Mouse (Mus musculus) retina, adult 2 months (tissue): Measurements from ENCODE around the gene Cnpy3.
"Not testable (repeated sequence)": the region's sequence is repeated elsewhere in the genome, so short reads cannot be mapped to it uniquely, and the experiment has no call there.

ENCODE experiments used
- DNase-seq: peaks from one replicate; pipeline ENCODE4 v3.0.0-alpha.2; 2012; ENCODE audit warnings: low read depth, low spot score

The Cnpy3 gene

GRCm38 (mm10) chr17:46751794-46752556 lies at the start of gene Cnpy3:
Cnpy3 (minus strand) TSS chr17:46752214.
- DNase-seq = peak; percentile 88

- no peak for DNase-seq
Observed at GRCm38 (mm10) chr17:46801761-46802160, 49.7 kb upstream of the Cnpy3 start.

GRCm38 (mm10) chr17:46799680-46800079 lies 47.7 kb upstream of the Cnpy3 start:
- DNase-seq = no peak

- no peak for DNase-seq
Observed at GRCm38 (mm10) chr17:46797386-46797785, 45.4 kb upstream of the Cnpy3 start.

- no peak for DNase-seq
Observed at GRCm38 (mm10) chr17:46796743-46797142, 44.7 kb upstream of the Cnpy3 start.

- DNase-seq = no peak
Observed at GRCm38 (mm10) chr17:46792963-46793362, 40.9 kb upstream of the Cnpy3 start.

GRCm38 (mm10) chr17:46787974-46788373 lies 36.0 kb upstream of the Cnpy3 start:
- DNase-seq = not testable (repeated sequence)

GRCm38 (mm10) chr17:46786952-46787351 lies 34.9 kb upstream of the Cnpy3 start:
- DNase-seq = no peak

GRCm38 (mm10) chr17:46783222-46783565 lies 31.2 kb upstream of the Cnpy3 start:
- DNase-seq = no peak

GRCm38 (mm10) chr17:46782341-46783221 lies 30.6 kb upstream of the Cnpy3 start, which contains the start of gene Rpl7l1:
Rpl7l1 (minus strand) TSS chr17:46782672.
- peak; percentile 85 for DNase-seq

GRCm38 (mm10) chr17:46781876-46782275 lies 29.9 kb upstream of the Cnpy3 start:
- no peak for DNase-seq

GRCm38 (mm10) chr17:46776087-46776486 lies 24.1 kb upstream of the Cnpy3 start:
- DNase-seq = no peak

- DNase-seq = no peak
Observed at GRCm38 (mm10) chr17:46775070-46775469, 23.1 kb upstream of the Cnpy3 start.

- DNase-seq = no peak
Observed at GRCm38 (mm10) chr17:46774131-46774472, 22.1 kb upstream of the Cnpy3 start.

GRCm38 (mm10) chr17:46773278-46774130 lies 21.5 kb upstream of the Cnpy3 start:
- no peak for DNase-seq

- peak; percentile 75 for DNase-seq
Observed at GRCm38 (mm10) chr17:46772404-46773277, 20.6 kb upstream of the Cnpy3 start, which contains the start of gene 2310039H08Rik. 2310039H08Rik (plus strand) TSS chr17:46772635.

- DNase-seq = no peak
Observed at GRCm38 (mm10) chr17:46772038-46772403, 20.0 kb upstream of the Cnpy3 start.

- DNase-seq = no peak
Observed at GRCm38 (mm10) chr17:46771616-46772015, 19.6 kb upstream of the Cnpy3 start.

- DNase-seq = no peak
Observed at GRCm38 (mm10) chr17:46771025-46771424, 19.0 kb upstream of the Cnpy3 start.

- DNase-seq = no peak
Observed at GRCm38 (mm10) chr17:46770546-46770945, 18.5 kb upstream of the Cnpy3 start.

- no peak for DNase-seq
Observed at GRCm38 (mm10) chr17:46767868-46768267, 15.9 kb upstream of the Cnpy3 start.
